Mouse (Mus musculus) fat pad, adult 2 months (tissue): Measurements from ENCODE around the gene Mall.

Source experiments
- DNase-seq: peaks from one replicate; pipeline ENCODE4 v3.0.0-alpha.2; 2011; ENCODE audit warnings: low read depth, low spot score; ENCODE audit errors: extremely low read depth

Mall gene

GRCm38 (mm10) chr2:127729671-127730070 lies at the start of gene Mall:
Gene Mall, minus strand, starts transcription at chr2:127729932.
- DNase-seq = no peak

DNA sequence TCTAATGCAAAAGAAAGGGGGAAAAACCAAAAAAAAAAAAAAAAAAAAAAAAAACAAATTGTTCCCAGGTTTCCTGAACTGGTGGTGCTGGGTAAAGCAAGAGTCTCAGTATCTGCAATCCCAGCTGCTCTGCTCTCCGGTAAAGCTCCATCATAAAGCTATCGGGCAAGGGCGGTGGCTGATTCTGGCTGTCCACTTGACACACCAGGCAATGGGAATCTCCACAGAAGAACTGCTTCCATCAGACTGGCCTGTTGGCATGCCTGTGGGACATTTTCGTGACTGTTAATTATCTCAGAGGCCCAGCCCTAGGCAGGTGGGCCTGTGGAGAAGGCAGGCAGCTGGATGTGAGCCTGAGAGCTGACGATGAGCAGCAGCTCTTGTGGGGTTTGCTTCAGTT lies 48.7 kb upstream of the Mall start:
- DNase-seq = no peak

- DNase-seq = no peak
Measured at GRCm38 (mm10) chr2:127775013-127775412, 45.3 kb upstream of the Mall start.

DNA sequence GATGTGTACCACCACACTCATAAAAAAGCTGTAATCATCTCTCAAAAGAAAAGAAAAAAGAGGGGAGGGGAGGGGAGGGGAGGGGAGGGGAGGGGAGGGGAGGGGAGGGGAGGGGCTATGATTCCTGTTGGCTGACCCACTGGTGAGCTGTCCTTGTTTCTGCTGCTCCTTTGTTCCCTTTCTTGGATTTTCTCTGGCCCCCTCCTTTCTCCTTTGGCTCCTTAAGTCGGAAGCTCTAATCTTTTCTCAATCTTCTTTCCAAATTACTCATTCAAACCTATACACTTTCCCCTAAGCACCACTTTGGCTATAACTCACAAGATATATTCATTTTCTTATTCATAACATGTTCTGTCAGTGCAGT lies 44.8 kb upstream of the Mall start:
- no peak for DNase-seq

- DNase-seq = no peak
Measured at GRCm38 (mm10) chr2:127773938-127774577, 44.3 kb upstream of the Mall start.

- no peak for DNase-seq
Measured at GRCm38 (mm10) chr2:127761587-127761986, 31.9 kb upstream of the Mall start.

- DNase-seq = no peak
Measured at GRCm38 (mm10) chr2:127760429-127761000, 30.8 kb upstream of the Mall start.

GRCm38 (mm10) chr2:127760014-127760413 lies 30.3 kb upstream of the Mall start:
- no peak for DNase-seq

DNA sequence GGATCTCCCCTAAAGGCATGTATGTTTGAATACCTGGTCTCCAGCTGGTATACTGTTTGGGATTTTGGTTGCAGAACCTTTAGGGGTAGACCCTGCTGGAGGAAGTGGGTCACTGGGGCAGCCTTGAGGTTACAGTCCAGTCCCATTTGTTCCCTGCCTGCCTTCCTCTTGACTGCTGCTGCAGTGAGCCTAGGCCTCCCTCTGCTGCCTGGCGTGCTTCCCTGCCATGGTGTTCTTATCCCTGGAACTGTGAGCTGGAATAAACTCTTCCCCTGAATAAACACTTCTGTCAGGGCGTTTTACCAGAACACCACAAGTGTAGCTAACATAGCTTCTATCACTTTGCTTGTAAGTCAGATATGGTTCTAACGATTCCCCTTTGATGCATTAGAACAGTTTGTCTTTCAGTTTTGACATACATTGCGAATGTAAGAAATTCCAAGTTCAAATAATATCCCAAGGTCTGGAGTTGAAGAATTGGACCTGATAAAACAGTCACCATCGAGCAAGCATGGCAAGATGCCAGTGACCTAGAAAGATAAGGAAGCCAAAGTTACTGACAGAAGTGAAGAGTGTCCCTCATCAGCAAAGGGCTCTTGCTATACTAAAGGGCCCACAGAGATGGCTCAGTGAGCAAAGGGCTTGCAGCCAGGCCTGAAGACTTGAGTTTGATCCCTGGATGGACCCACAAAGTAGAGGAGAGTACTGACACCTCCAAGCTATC lies 29.6 kb upstream of the Mall start:
- DNase-seq = no peak

DNA sequence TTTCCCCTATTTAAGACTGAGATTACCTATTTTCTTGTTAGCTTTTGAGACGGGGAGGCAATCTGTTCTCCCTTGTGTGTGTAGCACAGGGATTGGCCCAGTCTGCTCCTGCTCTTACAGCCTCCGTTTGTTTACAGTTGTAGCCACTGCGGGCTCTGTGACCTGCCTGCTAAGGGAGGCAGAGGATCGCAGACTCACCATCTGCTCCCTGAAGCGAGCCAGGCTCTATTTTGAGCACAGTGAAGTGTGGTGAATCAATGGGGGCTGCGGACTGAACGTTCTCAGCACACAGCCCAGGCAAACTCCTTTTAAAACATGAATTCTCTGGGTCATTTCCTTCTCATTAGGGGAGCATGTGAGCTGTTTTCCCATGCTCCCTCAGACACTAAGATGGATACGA lies 27.4 kb upstream of the Mall start:
- DNase-seq = no peak

DNA sequence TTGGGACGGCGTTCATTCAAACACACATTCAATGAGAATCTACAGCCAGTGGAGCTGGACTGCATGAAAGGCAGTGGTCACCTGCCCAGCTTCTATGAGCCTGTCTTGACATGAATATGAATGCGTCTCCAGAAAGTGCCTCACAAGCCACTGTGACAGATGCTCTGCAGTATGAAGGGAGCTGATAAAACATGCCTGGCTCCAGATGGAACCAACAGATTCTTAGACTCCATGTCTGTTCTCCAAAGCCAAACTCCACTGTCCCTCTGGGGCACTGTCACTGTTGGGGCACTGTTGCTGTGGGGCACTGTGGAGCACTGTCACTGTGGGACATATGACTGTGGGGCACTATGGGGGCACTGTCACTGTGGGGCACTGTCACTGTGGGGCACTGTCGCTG lies 24.4 kb upstream of the Mall start:
- DNase-seq = no peak

- no peak for DNase-seq
Measured at GRCm38 (mm10) chr2:127751849-127752610, 22.3 kb upstream of the Mall start.

DNA sequence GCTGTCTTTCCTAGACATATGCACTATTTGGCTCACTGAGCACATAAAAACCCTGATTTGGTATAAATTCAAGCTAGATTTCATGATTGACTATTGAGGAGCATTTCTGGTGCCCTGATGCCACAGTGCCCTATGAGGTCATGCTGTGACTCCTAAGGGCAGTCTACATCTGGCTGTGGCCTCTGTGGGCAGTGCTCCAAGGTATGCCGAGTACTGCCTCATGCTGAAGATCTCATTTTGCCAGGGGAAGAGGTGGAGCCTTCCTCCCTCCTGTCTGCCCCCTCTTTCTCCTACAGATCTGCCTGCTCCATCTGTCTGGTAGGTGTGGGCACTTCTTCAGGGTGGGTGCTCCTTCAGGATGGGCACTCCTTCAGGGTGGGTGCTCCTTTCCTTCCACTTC lies 19.6 kb upstream of the Mall start:
- no peak for DNase-seq

GRCm38 (mm10) chr2:127748316-127748715 lies 18.6 kb upstream of the Mall start:
- DNase-seq = no peak

DNA sequence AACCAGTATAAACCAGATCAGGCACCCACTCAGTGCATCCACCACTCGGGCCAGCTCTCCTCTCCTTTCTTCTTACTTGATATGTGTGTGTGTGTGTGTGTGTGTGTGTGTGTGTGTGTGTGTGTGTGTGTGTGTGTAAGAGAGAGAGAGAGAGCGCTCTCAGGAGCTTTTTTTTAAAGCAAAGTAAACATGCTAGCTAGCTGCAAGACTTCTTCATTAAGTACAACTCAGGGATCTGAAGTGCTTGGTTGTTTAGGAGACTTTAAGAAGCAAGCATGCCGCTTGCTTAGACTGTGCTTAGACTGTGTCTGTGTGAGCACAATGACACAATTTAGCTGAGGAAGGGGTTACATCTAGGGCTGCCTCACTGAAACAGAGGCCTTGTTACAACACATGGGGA lies 12.9 kb upstream of the Mall start:
- no peak for DNase-seq

DNA sequence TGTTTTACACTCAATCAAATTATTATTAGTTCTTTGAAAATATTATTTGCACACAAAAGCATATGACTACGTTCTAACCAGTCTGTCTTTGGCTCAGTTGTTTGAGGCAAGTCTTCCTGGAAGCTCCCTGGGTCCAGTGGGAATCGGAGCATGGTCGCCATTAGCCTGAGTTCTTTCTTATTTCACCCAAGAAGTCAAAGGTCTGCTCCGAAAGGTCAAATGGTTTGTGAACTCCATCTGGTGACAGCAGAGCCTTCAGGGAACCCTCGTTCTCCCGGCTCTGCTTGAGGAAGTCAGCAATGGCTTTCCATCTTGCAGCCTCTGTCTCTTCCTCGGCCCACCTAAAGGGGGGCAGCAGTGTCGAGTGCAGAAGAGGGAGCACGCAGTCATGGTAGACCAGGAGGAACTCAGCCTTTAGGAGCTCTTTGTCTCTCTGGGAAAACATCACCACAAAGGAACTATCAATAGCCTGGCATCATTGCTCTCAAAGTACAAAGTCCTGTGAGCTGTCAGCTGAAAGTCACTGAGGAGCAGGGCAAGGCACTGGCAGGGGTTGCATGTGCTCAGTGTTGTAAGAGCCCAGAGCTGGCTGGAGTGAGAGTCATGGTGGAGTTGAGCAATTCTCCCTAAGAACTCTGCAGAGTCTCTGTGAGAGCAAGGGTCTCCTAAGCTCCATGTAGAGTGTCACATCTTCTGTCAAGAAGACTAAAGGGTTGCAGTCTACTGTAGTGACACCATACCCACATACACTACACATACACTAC lies 11.2 kb upstream of the Mall start:
- DNase-seq = no peak

- DNase-seq = no peak
Measured at GRCm38 (mm10) chr2:127737885-127738284, 8.2 kb upstream of the Mall start.

DNA sequence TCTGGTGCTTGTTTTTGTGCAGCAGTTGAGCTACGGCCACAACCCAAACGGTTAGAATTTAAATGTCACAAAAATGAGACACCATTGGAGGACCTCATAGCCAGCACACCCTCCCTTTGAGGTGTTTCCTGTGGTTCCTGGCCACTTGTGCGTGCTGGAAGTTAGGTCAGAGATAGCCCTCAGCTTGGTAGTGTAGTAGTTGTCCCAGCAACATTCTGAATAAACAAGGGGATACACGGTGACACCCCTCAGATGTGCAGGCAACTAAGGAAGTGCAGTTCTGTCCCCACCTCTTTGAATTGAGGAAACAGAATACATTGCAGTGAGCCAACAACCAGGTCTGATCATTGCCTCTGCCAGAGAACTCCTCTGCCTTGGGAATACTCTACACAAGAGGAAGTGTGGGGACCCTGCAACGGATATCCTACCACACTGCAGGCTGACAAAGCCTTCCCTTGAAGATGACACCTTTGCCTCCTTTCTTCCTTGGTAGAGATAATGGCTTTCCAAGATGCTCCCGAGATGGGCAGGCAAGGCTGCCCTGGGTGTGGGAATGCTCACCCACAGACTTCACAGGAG lies 7.0 kb upstream of the Mall start:
- DNase-seq = no peak

DNA sequence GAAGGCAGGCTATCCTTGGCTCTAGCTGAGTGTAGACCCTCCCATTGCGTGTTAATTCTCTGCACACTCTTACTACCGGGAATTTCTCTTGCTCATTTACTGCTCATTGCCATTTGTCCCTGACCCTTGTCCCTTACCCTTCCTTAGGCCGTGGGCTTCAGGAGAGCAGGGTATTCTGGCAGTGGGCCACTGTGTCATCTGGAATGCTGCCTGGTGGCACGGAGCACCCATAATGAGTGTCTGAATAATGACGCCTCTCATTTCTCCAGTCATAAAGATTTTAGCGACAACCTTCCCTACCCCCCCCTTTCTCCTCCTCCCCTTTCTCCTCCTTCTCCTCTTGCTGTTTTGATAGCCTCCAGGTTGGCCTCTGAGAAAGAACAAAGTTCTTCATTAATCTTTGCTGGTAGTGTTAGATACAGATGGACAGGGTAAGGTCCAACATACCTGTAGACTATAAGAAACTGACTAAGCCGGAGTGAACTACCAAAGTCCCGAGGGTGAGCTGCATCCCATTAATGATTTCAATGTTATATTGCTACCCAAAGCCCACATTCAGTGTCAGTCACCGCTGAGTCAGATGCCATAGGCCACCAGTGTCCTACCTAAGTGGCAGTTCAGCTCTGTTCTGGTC lies 5.9 kb upstream of the Mall start:
- no peak for DNase-seq

DNA sequence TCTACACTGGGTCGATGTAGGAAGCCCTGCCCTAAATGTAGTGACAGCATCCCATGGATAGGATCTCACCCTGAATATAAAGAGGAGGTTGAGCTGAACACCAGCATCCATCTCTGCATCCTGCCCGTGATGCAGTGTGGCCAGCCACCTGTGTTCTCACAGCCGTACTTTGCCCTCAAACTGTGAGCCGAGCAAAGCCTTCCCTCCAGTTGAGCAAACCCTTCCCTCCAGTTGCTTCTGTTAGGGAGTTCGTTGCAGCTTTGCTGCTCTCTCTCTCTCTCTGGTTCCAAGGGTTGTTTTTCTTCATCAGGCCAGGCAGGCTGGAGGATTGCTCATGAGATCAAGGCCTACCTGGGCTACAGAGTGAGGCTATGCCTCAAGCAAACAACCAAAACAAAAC lies 5.2 kb upstream of the Mall start:
- no peak for DNase-seq
